Mouse (Mus musculus) frontal cortex, postnatal 14 days (tissue): ENCODE measurements around the gene Dpy19l3.

Experiments used
- DNase-seq, 2 experiments: peaks; one replicate each; pipeline ENCODE4 v3.0.0; 2022; ENCODE audit warnings: low spot score in 2 of 2

Gene Dpy19l3

DNA sequence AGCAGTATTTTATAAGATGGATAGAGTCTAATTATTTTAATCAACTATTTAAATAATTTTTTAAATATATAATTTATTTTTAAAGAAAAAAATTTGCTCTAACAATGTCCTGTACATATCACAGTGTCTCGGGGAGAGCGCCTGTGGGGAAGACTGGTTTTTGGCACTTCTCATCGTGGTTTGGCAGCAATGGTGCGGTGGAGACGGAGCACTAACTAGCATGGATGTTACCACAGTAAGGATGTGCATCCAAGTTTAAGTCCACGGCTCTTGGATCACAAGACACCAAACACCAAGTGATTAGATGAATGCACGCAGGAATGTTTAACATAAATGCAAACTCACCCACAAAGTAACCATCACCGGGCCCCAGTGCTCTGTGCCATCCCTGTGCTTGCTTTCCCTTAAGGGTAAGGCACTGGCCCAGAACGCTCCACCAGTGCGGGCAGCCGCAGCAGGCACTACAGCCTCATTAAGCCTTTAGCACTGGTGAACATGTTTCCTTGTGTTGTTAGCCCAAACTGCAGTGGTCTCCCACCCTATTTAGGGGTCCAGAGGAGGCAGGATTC is 65.4 kb downstream of the Dpy19l3 start:
- DNase-seq, result no peak

DNA sequence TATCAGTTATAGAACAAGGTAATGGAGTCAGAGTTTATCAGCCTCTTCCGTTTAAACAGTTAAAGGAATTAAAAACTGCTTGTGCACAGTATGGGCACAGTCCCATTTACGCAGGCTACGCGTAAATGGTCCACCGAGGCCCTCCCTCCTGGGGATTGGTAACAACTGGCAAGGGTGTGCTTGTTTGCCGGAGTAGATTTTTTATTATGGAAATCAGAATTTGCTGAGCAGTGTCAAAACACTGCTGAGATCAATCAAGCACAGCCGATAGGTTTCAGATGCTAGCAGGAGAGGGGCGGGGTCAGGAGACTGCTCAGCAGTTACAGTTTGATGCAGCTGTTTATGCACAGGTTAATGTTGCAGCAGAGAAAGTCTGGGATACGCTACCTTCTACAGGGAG is 66.0 kb downstream of the Dpy19l3 start:
- DNase-seq, result no peak

DNA sequence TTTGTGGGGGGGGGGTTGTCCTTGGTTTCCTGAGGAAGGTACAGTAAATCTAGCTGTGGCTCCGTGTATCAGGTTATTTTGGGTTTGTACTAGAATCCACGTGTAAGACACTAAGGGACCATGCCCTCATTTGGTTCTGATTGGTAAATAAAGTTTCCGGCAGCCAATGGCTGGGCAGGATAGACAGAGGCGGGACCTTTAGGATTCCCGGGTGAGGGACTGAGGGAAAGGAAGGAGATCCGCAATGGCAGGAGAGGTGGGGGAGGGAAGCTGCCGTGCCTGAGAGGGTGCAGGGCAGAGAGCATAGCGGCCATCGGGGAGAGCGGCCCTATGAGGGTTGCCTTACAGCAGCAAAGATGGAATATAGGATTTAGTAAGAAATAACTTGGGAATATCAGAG is 67.0 kb downstream of the Dpy19l3 start:
- no peak for DNase-seq

DNA sequence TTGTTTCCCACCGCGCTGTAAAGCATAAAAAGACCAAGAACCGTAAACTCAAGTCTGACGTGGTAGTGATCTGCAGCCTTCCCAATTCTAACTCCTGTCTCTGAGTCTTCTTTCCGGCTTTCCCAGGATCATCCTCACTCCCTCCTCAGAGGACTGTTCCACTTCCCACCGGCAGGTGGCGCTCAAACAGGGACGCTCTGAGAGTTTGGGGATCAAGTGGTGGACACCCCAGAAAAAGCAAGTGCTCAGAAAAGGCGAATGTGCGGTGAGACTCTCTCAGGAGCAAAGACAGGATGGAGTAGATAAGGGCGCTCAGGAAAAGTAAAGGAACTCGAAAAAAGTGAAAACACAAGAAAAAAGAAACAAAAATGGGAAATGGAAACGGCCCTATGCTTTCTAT is 67.5 kb downstream of the Dpy19l3 start:
- peak in 1 of 2 experiments; percentile 48 for DNase-seq

DNA sequence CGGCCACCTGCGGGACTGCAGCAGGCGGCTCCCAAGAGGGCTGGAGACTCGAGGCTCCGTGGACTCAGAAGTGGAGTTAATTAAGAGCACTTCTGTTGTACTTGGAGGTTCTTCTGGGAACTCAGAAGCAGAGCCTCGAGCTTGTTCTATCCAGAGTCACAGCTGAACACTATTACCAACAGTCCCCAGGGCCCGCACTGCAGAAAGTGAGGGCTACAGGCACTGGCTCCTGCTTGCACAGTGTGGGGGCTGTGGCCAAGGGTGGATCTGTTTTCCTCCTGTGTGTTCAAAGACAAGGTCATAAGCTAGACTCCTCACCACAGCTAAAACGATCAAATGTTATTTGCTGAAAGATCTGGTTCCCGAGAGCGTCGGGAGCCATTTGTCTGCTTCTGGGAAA is 68.0 kb downstream of the Dpy19l3 start:
- DNase-seq, result no peak

DNA sequence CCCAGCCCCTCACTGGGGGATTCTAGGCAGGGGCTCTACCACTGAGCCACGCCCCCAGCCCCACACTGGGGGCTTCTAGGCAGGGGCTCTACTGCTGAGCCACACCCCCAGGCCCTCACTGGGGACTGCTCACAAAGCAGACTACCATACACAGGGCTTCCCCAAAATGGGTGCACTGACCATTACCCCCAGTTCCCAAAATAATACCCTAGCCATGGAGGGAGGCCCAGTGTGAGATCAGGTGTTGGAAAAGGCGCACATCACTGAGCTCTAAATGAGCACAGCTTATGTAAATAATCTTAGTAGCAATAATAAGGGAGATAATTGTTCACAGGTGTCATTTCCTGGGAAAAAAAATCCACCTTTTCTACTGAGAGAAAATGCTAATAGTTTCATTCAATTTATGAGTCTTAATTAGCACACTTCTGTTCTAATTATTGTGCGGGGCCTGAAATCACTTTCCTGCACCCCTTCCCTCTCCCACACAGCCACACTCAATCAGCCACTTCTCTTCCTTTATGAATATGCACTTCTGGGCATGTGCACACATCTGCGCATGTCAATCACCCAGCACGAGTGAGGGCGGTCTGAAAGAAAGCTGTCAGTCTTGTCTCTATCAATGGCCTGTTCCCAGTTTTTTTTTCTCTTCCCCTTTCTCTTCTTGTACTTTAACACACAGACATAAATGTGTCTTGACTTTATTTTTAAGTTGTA is 70.7 kb downstream of the Dpy19l3 start:
- DNase-seq, result no peak

DNA sequence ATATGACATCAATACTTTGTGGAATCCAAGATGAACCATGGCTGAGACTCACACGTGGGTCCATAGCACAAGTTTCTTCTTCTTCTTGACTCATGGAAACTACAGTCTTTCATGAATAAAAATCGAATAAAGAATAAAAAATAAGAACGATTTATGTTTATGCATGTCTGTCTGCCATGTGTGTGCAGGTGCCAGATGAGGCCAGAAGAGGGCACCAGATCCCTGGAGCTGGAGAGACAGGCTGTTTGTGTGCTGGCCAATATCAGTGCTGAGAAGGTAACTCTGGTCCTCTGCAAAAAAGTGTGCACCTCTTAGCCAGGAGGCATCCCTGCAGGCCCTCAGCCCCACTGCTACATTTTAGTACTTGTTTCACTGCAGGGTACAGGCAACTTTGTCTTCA is 72.7 kb downstream of the Dpy19l3 start:
- DNase-seq, result no peak

DNA sequence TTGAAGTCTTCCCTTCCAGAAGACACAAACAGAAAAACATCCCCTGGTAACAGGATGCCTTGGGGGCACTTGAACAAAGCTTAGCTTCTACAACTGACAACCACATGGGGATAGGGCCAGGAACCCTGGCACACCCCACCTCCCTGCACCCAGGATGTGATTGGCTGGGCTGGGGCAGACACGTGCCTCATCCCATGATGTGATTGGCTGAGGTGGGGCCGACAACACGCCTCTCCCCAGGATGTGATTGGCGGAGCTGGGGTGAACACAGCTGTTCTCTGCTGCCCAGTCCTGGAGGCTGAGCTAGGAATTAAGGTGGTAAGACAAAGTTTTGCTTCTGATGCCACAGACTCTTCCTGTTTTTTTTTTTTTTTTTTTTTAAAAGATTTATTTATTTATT is 75.3 kb downstream of the Dpy19l3 start:
- DNase-seq, result no peak

DNA sequence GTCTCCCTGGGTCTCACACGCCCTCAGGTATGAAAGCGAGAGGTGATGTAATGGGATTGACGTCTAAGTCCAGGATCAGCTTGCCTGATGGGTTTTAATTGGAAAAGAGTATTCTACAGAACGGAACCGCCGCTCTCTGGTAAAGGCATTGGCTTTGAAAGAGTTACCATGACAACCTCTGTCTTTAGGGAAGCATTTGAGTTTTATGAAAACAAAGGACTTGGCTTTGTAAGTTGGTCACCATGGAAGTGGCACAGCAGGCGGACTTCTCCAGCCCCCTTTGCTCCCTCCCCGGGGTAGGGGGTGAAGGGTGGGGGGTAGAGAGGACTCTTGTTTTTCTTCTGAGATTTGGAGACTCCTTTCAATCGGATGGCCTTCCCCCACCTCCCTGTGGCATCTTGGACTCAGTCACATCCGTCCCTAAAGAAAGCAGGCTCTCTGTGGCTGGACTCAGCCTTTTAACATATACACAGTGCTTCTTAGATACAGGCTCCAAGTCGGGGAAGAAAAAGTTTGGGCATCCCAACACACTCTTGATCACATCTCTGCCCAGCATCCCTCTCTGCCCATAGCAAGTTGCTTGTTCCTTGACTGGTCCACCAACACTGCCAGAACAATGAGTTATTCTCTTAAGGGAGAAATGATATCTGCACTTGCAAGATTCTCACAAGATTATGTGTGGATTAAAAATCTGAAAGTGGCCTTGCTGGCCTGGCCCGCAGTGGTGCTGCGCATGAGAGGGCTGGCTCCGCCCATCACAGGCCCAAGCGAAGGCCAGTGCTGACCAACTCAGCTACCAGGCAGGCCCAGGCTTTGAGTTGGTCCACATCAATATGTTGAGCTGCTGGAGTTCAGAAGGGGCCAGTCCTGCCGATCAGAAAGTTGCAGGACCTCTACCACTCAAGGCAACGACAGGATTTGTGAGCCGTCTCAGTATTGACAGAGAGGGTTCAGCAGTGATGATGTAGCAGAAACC is 85.9 kb downstream of the Dpy19l3 start:
- no peak for DNase-seq

DNA sequence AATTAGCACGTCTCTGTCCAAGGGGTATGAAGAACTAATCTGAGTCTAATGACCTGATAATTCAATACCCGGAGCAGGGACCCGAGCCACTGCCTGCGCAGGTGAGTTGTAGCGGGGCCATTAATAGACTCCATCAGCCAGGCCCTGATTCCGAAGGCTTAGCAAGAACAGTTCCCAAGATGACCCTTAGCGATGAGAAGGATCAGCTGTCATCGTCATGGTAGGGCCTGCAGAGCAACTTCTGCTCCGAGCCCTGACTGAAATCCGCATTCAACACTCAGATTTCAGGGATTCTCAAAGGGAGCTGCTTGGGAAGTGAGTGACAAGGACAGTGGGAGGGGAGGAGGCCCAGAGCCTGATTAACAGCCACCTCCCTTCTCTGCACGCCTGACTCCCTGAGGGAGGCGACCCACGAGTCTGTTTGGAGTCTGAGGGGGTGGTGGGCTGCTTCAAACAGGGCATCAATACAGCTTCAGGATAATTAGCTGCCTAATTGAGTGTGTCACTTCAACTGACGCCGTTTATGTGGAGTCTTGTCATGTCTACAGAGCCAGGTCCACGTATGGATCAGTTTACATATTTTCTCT is 90.4 kb downstream of the Dpy19l3 start:
- no peak for DNase-seq

DNA sequence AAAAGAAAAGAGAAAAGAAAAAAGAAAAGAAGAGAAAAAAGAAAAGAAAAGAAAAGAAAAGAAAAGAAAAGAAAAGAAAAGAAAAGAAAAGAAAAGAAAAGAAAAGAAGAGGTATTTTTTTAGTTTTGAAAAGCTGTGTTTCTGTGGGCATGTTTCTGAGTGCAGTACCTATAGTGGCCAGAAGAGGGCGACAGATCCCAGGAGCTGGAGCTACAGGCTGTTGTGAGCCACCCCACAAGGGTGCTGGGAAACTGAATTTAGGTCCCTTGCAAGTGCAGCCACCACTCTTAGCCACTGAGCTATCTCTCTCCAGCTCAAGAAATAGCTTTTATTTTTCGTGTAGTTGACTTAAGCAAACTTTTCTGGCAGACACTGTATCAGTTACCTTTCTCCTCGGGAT is 95.1 kb downstream of the Dpy19l3 start:
- no peak for DNase-seq

DNA sequence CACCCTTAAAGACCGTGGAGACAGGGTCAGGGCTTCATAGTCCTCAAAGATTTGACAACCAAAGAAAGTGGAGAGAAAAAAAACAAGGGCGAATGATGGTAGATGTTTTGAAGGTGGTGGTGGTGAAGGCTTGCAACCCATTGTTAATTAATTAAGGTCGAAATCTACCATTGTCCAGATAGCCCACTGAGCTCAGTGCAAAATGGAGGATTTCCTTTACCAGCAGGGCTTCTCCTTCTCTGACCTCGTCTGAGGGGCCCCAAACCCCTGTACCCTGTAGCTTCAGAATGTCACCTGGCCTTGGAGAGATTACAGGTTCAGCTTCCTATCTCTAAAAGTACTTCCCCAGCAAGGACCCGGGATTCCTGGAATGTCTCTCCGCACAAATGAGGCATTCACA is 96.4 kb downstream of the Dpy19l3 start:
- no peak for DNase-seq

DNA sequence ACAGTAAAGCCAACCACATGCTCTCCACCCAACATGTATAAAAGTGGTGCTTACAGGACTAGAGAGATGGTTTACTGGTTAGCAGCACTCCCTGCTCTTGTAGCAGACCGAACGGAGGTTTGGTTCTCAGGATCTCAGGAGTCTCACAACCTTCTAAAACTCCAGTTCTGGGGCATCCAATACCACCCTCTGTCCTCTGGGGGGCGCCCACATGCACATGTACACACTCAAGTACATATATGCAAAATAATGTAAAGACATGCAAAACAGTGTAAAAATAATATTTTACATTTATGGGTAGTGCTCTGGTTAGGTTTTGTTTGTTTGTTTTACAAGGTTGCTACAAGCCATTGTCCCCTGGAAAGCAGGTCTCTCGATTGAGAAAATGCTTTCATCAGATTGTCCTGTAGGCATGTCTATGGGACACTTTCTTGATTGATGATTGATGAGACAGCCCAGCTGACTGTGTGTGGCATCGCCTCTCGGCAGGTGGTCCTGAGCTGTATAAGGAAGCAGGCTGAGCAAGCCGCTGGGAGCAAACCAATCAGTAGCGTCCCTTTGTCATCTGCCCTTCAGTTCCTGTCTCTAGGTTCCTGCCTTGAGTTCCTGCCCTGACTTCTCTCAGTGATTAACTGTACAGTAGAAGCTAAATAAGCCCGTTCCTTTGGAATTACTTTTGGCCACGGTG is 102.5 kb downstream of the Dpy19l3 start:
- no peak for DNase-seq

DNA sequence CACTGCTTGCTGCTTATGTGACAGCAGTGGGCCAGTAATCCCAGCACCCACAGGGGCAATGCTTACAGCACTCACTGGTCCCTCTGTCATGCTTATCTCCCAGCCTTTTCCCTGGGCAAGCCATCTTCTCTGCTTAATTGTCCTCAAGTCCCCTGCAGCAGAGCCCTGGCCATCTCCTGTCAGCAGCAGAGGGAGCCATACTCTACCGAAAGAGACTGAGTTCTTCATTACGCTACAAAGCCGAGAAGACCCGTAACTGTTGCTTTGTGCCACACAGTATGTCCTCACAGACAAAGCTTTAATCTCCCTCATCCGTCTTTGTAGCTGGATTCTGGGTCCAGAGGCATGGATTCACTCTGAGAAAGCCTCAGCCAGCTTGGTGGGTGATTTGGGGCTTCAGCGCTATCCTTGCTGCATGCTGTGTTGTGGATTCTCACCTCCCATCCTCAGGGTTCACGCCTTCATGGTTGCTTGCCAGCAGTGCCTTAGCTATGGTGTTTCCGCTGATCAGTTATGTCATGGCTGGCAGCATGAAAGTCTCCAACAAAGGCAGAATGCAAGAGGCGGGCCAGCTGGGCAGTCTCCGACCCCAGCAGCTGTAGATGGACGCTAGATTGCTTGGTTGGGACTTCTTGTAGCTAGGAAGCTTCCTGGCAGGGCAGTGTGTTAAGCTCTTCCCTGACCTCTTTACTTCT is 103.4 kb downstream of the Dpy19l3 start:
- peak; percentile 30 to 48 for DNase-seq

DNA sequence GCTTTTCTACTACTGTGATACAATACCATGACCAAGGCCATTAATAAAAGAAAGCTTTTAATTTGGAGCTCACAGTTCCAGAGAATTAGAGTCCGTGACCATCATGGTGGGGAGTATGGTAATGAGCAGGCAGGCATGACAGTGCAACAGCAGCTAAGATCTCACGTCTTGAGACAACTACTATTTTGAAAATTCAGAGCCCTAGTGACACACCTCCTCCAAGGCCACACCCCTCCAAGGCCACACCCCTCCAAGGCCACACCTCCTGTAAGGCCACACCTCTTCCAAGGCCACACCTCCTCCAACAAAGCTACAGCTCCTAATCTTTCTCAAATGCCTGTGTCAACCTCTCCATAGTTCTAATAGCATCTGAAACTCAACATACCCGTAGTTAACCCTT is 105.2 kb downstream of the Dpy19l3 start:
- no peak for DNase-seq

DNA sequence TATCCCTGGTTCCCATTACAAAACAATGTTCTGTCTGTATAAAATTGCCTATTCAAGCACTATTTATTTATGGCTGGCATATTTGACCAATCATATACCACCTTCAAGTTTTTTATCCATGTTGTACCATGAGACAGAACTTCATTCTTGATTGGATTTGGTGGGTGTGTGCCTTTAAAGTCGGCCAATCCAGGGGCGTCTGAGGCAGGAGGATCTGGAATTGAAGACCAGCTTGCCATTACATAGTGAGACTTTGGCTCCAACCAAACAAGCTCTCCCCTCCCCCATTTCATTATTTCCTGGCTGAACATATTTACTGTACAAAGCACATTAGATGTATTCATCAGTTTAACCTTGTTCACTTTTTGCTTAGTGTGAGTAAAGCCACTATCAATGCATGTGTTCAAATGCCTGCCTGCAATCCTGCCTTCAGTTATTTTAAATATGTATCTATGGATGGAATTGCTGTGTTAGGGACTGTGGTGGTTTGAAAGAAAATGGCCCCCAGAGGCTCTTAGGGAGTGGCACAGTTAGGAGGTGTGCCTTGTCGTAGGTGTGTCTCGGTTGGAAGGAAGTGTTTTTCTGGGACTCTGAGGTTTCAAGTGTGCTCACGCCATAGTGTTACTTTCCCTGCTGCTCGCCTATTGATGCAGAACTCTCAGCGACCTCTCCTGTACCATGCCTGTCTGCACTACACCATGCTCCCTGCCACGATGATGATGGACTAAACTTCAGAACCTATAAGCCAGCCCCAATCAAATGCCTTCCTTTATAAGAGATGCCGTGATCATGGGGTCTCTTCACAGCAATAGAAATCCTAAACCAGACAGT is 105.8 kb downstream of the Dpy19l3 start:
- no peak for DNase-seq

DNA sequence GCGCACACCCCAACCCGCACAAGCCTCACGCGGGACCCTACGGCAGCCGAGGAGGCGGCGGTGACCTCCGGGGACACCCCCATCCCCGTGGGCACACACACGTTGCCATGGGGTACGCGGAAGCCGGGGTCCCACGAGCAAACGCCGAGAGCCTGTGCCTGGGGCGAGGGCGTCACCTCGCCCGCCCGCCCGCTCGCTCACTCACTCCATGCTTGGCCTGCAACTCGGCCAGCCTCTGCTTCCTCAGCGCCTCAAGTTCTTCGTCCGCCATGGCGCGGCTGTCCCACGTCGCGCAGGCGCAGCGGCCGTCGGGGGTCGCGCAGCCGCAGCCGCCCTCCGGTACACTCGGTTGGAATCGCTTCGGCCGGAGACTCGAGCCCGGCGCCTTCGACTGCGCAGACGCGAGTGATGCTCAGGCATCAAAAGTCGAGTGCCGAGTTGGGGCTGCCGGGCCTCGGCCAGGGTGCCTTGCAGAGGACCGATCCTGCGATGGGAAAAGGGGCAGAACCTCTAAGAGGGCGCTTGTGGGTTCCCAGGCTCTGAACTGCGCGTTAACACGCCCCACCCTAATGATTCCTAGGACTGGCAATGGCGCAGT is 107.1 kb downstream of the Dpy19l3 start, which contains the start of gene Pdcd5:
Gene Pdcd5 (minus strand): TSS at position 421 of the 598 bp plus-strand sequence.
- DNase-seq, result peak; percentile 94 to 95

DNA sequence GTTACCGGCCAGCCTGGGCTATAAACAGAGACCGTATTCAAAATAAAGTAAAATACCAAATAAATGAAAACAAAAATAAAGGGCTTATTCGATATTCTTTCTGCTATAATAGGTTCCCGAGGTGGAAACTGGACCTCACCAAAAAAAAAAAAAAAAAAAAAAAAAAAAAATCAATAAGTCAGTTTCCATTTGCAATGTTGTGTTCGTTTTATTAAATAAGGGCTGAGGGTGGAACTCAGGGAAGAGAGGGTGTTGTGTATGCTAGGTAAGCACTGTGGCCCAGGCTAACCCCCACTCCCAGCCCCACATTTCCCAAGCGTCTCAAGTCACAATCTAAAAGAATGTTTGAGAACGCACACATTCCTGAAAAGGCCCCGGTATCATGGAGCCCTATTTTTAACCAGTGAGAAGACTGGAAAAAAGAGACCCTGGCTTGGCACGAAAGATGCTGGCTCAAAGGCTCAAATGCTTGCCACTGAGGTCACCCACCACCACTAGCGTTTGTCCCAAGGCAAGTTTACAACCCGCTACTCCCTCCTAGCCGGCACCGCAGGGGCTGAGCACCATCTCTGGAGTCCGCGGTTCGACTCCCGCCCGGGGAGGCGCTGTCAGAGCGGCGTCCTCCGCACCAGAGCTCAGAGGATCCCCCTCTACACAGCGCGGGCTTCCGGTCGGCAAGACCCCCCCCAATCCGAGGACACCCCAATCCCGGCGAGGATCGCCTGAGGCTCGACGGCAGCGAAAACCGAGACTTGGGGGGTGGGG is 107.8 kb downstream of the Dpy19l3 start:
- no peak for DNase-seq

DNA sequence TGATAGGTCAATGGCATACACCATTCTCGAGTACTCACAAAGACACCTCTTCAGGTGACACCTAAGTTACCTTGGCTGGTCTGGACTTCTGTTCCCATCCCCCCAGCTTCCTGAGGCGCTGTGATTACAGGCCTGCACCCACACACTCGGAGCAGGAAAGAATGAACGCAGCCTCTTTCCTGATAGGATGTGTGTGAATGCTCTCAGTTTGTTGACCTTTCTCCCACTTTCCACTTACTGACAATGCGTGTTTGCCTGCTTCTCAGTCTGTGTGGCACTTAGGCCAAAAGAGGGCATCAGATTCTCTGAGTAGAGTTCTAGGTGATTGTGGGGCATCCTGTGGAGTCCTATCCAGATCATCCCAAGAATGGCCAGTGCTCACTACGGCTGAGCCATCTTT is 114.2 kb downstream of the Dpy19l3 start:
- no peak for DNase-seq
